Mouse (Mus musculus): ENCODE results near the gene Ppip5k1.

GRCm38 (mm10) chr2:121403296-121403695 is 48.1 kb upstream of the Ppip5k1 start:
- no peak for TF ChIP-seq CTCF (conservative IDR thresholded peaks at IDR 0.05; ENCODE audit: low read length)
- no peak for TF ChIP-seq POU5F1 (IDR thresholded peaks at IDR 0.05; ENCODE audit: borderline replicate concordance, low read length)

All from E14TG2a.4 (cell line).